Mouse (Mus musculus) intestine, embryonic 15.5 days (tissue): ENCODE data around the gene Cish. TPM values are rescaled to one million over a fixed set of nuclear protein-coding genes. Genes with fewer than 3 reads are reported as not detected.

Source experiments
- ATAC-seq: fragments of 200-750 bp; cut with Nextera tagmentation; 2 replicates; pipeline ENCODE4 v1.8.0; 2017; ENCODE audit warnings: moderate TSS enrichment, moderate library complexity
- H3K27ac ChIP-seq: fragments of 300-500 bp; sonication (generic); 2 replicates; pipeline ENCODE4 v1.5.1; 2015; ENCODE audit warnings: mild to moderate bottlenecking, inconsistent platforms
- H3K27me3 ChIP-seq: fragments of 300-500 bp; sonication (generic); replicated peaks from 2 replicates; pipeline ENCODE4 v1.6.1; 2015; ENCODE audit warnings: inconsistent platforms
- H3K36me3 ChIP-seq: fragments of 300-500 bp; sonication (generic); 2 replicates; pipeline ENCODE4 v1.6.1; 2015; ENCODE audit warnings: inconsistent platforms
- H3K4me1 ChIP-seq: fragments of 300-500 bp; sonication (generic); replicated peaks from 2 replicates; pipeline ENCODE4 v1.6.1; 2015; ENCODE audit warnings: inconsistent platforms
- H3K4me2 ChIP-seq: fragments of 300-500 bp; sonication (generic); replicated peaks from 2 replicates; pipeline ENCODE4 v1.6.1; 2015; ENCODE audit warnings: mild to moderate bottlenecking, inconsistent platforms
- H3K4me3 ChIP-seq: fragments of 300-500 bp; sonication (generic); replicated peaks from 2 replicates; pipeline ENCODE4 v1.5.1; 2015; ENCODE audit warnings: inconsistent platforms
- H3K9ac ChIP-seq: fragments of 300-500 bp; sonication (generic); 2 replicates; pipeline ENCODE4 v1.6.1; 2015; ENCODE audit warnings: inconsistent platforms
- H3K9me3 ChIP-seq: fragments of 300-500 bp; sonication (generic); 2 replicates; pipeline ENCODE4 v1.6.1; 2016; ENCODE audit warnings: inconsistent platforms
- WGBS: fragments of 180-500 bp; shearing (Covaris S2); methylation state at CpG from one replicate; pipeline ENCODE4 v1.1.7; 2015; 5-methylcytosine and 5-hydroxymethylcytosine counted together
- polyA plus RNA-seq: library from polyadenylated mRNA; unstranded; fragments of >200 nt; fragmentation: Nextera tagmentation; extraction: Ambion mirVana; gene quantifications from 2 replicates; pipeline ENCODE4 v1.2.1, GENCODE M21; 2015

The Cish gene
- polyA plus RNA-seq, 1 experiment from 2014 or later, result 16.8 TPM

- Histone ChIP-seq H3K4me1 (0 out of 2 replicates have a peak, but pooled peaks cover 9% of the 10 kb centered on the region), H3K27ac (no peak overlapping the region), H3K4me2 (no peak overlapping the region), H3K4me3 (no peak overlapping the region), H3K9ac (no peak overlapping the region), H3K27me3 (no peaks in the 10 kb centered on the region), H3K36me3 (no peaks in the 10 kb centered on the region), H3K9me3 (no peaks in the 10 kb centered on the region)
- no peak for ATAC-seq
- WGBS, result 86% methylated on average over 6 of the region's 6 CpGs
Observed at GRCm38 (mm10) chr9:107334356-107334755, 38.5 kb downstream of the Cish start.

- no peak for ATAC-seq
- 88% methylated on average over 5 of the region's 5 CpGs for WGBS
- Histone ChIP-seq H3K4me2 (no peak overlapping the region), H3K27ac (no peak overlapping the region), H3K36me3 (no peaks in the 10 kb centered on the region), H3K9me3 (no peaks in the 10 kb centered on the region), H3K9ac (no peak overlapping the region), H3K4me3 (no peak overlapping the region), H3K4me1 (0 out of 2 replicates have a peak, but pooled peaks cover 9% of the 10 kb centered on the region), H3K27me3 (no peaks in the 10 kb centered on the region)
Observed at GRCm38 (mm10) chr9:107335046-107335445, 39.2 kb downstream of the Cish start.

GRCm38 (mm10) chr9:107335909-107336308, 40.1 kb downstream of the Cish start:
- no peak for ATAC-seq
- no peaks in the 10 kb centered on the region for H3K9me3 ChIP-seq
- WGBS, result 14% methylated on average over 5 of the region's 5 CpGs

GRCm38 (mm10) chr9:107336386-107336785, 40.6 kb downstream of the Cish start:
- Histone ChIP-seq H3K4me2 (no peak overlapping the region), H3K4me1 (0 out of 2 replicates have a peak, but pooled peaks cover 15% of the 10 kb centered on the region), H3K9ac (no peak overlapping the region), H3K4me3 (no peak overlapping the region), H3K27me3 (no peaks in the 10 kb centered on the region), H3K9me3 (no peaks in the 10 kb centered on the region), H3K36me3 (no peaks in the 10 kb centered on the region), H3K27ac (no peak overlapping the region)
- no peak for ATAC-seq
- WGBS, result 86% methylated on average over 6 of the region's 6 CpGs

More at GRCm38 (mm10) chr9:107335909-107336308, 40.1 kb downstream of the Cish start:
- Histone ChIP-seq H3K27ac (no peak overlapping the region), H3K4me1 (0 out of 2 replicates have a peak, but pooled peaks cover 13% of the 10 kb centered on the region), H3K4me3 (no peak overlapping the region), H3K9ac (no peak overlapping the region), H3K36me3 (no peaks in the 10 kb centered on the region), H3K27me3 (no peaks in the 10 kb centered on the region), H3K4me2 (no peak overlapping the region)

GRCm38 (mm10) chr9:107338172-107338883, 42.5 kb downstream of the Cish start, which contains the start of gene Hemk1:
Gene Hemk1, minus strand, starts transcription at chr9:107338350.
- H3K27me3 ChIP-seq, result no peaks in the 10 kb centered on the region
- WGBS, result 3% methylated on average over 30 of the region's 30 CpGs
- H3K36me3 ChIP-seq, result no peaks in the 10 kb centered on the region
- peak within 1 kb of the TSS; percentile 79 for H3K4me2 ChIP-seq
- peak within 1 kb of the TSS; percentile 57 for H3K4me3 ChIP-seq
- 0 out of 2 replicates have a peak within 1 kb of the TSS, but pooled peaks have one; percentile 23 for H3K27ac ChIP-seq
- peak within 1 kb of the TSS; percentile 65 for H3K9ac ChIP-seq
- H3K9me3 ChIP-seq, result no peaks in the 10 kb centered on the region
- ATAC-seq, result peak; percentile 83
- H3K4me1 ChIP-seq, result 0 out of 2 replicates have a peak, but pooled peaks cover 15% of the 10 kb centered on the region

- Histone ChIP-seq H3K9me3 (no peaks in the 10 kb centered on the region), H3K36me3 (no peaks in the 10 kb centered on the region), H3K27ac (no peak within 1 kb of the TSS), H3K4me2 (peak within 1 kb of the TSS; percentile 81), H3K9ac (peak within 1 kb of the TSS; percentile 50), H3K4me1 (0 out of 2 replicates have a peak, but pooled peaks cover 15% of the 10 kb centered on the region), H3K4me3 (peak within 1 kb of the TSS; percentile 55), H3K27me3 (no peaks in the 10 kb centered on the region)
- under 1% methylated on average over 34 of the region's 34 CpGs for WGBS
- peak; percentile 96 for ATAC-seq
Observed at GRCm38 (mm10) chr9:107340267-107340859, 44.5 kb downstream of the Cish start, which contains the start of gene 6430571L13Rik. Gene 6430571L13Rik, plus strand, starts transcription at chr9:107340602.

GRCm38 (mm10) chr9:107340911-107341645, 45.3 kb downstream of the Cish start:
- H3K36me3 ChIP-seq, result no peaks in the 10 kb centered on the region
- ATAC-seq, result no peak
- peak overlapping the region; percentile 81 for H3K4me2 ChIP-seq
- H3K9me3 ChIP-seq, result no peaks in the 10 kb centered on the region
- WGBS, result 50% methylated on average over 12 of the region's 12 CpGs
- no peak overlapping the region for H3K27ac ChIP-seq
- H3K9ac ChIP-seq, result peak overlapping the region; percentile 50
- no peaks in the 10 kb centered on the region for H3K27me3 ChIP-seq
- H3K4me3 ChIP-seq, result peak overlapping the region; percentile 55
- H3K4me1 ChIP-seq, result 0 out of 2 replicates have a peak, but pooled peaks cover 13% of the 10 kb centered on the region

- no peaks in the 10 kb centered on the region for H3K36me3 ChIP-seq
- H3K4me1 ChIP-seq, result 0 out of 2 replicates have a peak, but pooled peaks cover 13% of the 10 kb centered on the region
- no peak overlapping the region for H3K27ac ChIP-seq
- no peak overlapping the region for H3K9ac ChIP-seq
- no peaks in the 10 kb centered on the region for H3K27me3 ChIP-seq
- no peaks in the 10 kb centered on the region for H3K9me3 ChIP-seq
- no peak overlapping the region for H3K4me2 ChIP-seq
- no peak for ATAC-seq
- H3K4me3 ChIP-seq, result no peak overlapping the region
- 88% methylated on average over 11 of the region's 11 CpGs for WGBS
Observed at GRCm38 (mm10) chr9:107342201-107342709, 46.4 kb downstream of the Cish start.

GRCm38 (mm10) chr9:107343146-107343943, 47.5 kb downstream of the Cish start:
- 64% methylated on average over 8 of the region's 8 CpGs for WGBS
- Histone ChIP-seq H3K4me3 (no peak overlapping the region), H3K9me3 (no peaks in the 10 kb centered on the region), H3K36me3 (no peaks in the 10 kb centered on the region), H3K27ac (no peak overlapping the region), H3K4me1 (0 out of 2 replicates have a peak, but pooled peaks cover 10% of the 10 kb centered on the region), H3K4me2 (no peak overlapping the region), H3K27me3 (no peaks in the 10 kb centered on the region), H3K9ac (no peak overlapping the region)
- no peak for ATAC-seq

- no peak for ATAC-seq
- 74% methylated on average over 6 of the region's 6 CpGs for WGBS
- no peaks in the 10 kb centered on the region for H3K36me3 ChIP-seq
Observed at GRCm38 (mm10) chr9:107344027-107344426, 48.2 kb downstream of the Cish start.

GRCm38 (mm10) chr9:107346081-107346480, 50.3 kb downstream of the Cish start:
- Histone ChIP-seq H3K27me3 (0 out of 2 replicates have a peak, but pooled peaks cover 2% of the 10 kb centered on the region), H3K4me1 (0 out of 2 replicates have a peak, but pooled peaks cover under 1% of the 10 kb centered on the region), H3K9me3 (no peaks in the 10 kb centered on the region), H3K27ac (no peak overlapping the region), H3K4me2 (no peak overlapping the region), H3K9ac (no peak overlapping the region), H3K36me3 (no peaks in the 10 kb centered on the region), H3K4me3 (no peak overlapping the region)
- WGBS, result 85% methylated on average over 8 of the region's 8 CpGs
- no peak for ATAC-seq

More at GRCm38 (mm10) chr9:107344027-107344426, 48.2 kb downstream of the Cish start:
- no peaks in the 10 kb centered on the region for H3K27me3 ChIP-seq
- no peak overlapping the region for H3K27ac ChIP-seq
- H3K9ac ChIP-seq, result no peak overlapping the region
- H3K4me3 ChIP-seq, result no peak overlapping the region
- H3K4me1 ChIP-seq, result 0 out of 2 replicates have a peak, but pooled peaks cover 10% of the 10 kb centered on the region
- H3K4me2 ChIP-seq, result no peak overlapping the region
- H3K9me3 ChIP-seq, result no peaks in the 10 kb centered on the region
